Mouse (Mus musculus) adrenal gland, adult 8-10 months (tissue): ENCODE measurements at regions not wholly inside any gene's neighbourhood (a gene's known extent, or its start where the extent isn't known, plus 50 kb on each side); places are given as distances from the start of the nearest gene placed in this dataset.

Experiments
- DNase-seq: peaks from one replicate; pipeline ENCODE4 v3.0.0; 2022

- DNase-seq: no peak
These were observed 325.4 kb downstream of the Tfec start for GRCm38 (mm10) chr6:16572828-16573227.

- DNase-seq: no peak
These were observed 346.1 kb downstream of the Tfec start for GRCm38 (mm10) chr6:16551945-16552673.

GRCm38 (mm10) chr6:16551131-16551530 lies 347.1 kb downstream of the Tfec start:
- no peak for DNase-seq

- DNase-seq: no peak
These were observed 347.8 kb downstream of the Tfec start for GRCm38 (mm10) chr6:16550445-16550844.

- DNase-seq: no peak
These were observed 384.2 kb downstream of the Tfec start for GRCm38 (mm10) chr6:16514054-16514453.

- DNase-seq: no peak
These were observed 384.7 kb downstream of the Tfec start for GRCm38 (mm10) chr6:16513541-16513940.

- DNase-seq: no peak
These were observed 394.4 kb downstream of the Tfec start for GRCm38 (mm10) chr6:16503836-16504235.

GRCm38 (mm10) chr6:16487015-16487630 lies 411.1 kb downstream of the Tfec start:
- no peak for DNase-seq

- DNase-seq: no peak
These were observed 414.9 kb downstream of the Tfec start for GRCm38 (mm10) chr6:16483295-16483694.

GRCm38 (mm10) chr6:16468693-16469375 lies 429.4 kb downstream of the Tfec start:
- no peak for DNase-seq

GRCm38 (mm10) chr6:16458279-16458678 lies 440.0 kb downstream of the Tfec start:
- DNase-seq: no peak
